Mouse (Mus musculus): ENCODE measurements around the gene Grxcr1. TPM values are rescaled to one million over a fixed set of nuclear protein-coding genes. Genes with fewer than 3 reads are reported as not detected.

The Grxcr1 gene
- polyA plus RNA-seq, 1 experiment from 2014 or later, result not detected

GRCm38 (mm10) chr5:68057574-68057973, 25.9 kb downstream of the Grxcr1 start:
- WGBS, result 77% methylated on average over 3 of the region's 3 CpGs
- Histone ChIP-seq H3K4me3 (ENCODE audit: low read length) (no peak overlapping the region), H3K4me1 (ENCODE audit: control insufficient read depth, insufficient read depth, low read length) (no peaks in the 10 kb centered on the region), H3K27me3 (ENCODE audit: control insufficient read depth, insufficient read depth, low read length) (no peaks in the 10 kb centered on the region), H3K9ac (ENCODE audit: low read length) (no peak overlapping the region), H3K9me3 (replicated peaks; ENCODE audit: control insufficient read depth, low read length) (no peaks in the 10 kb centered on the region), H3K36me3 (ENCODE audit: control insufficient read depth, insufficient read depth) (no peaks in the 10 kb centered on the region), H3K4me2 (ENCODE audit: low read depth, low read length) (no peak overlapping the region), H3K27ac (ENCODE audit: low read length) (no peak overlapping the region)
- no peak for ATAC-seq (replicated peaks; ENCODE audit: extremely low read depth, insufficient read depth, low FRiP score)

GRCm38 (mm10) chr5:68068694-68069093, 37.1 kb downstream of the Grxcr1 start:
- no peak overlapping the region for H3K4me3 ChIP-seq (ENCODE audit: low read length)
- H3K27ac ChIP-seq (ENCODE audit: low read length), result no peak overlapping the region
- ATAC-seq (replicated peaks; ENCODE audit: extremely low read depth, insufficient read depth, low FRiP score), result no peak
- 72% methylated on average over 4 of the region's 4 CpGs for WGBS
- H3K36me3 ChIP-seq (ENCODE audit: control insufficient read depth, insufficient read depth), result no peaks in the 10 kb centered on the region
- no peaks in the 10 kb centered on the region for H3K27me3 ChIP-seq (ENCODE audit: control insufficient read depth, insufficient read depth, low read length)
- H3K4me2 ChIP-seq (ENCODE audit: low read depth, low read length), result no peak overlapping the region
- no peaks in the 10 kb centered on the region for H3K4me1 ChIP-seq (ENCODE audit: control insufficient read depth, insufficient read depth, low read length)
- H3K9me3 ChIP-seq (replicated peaks; ENCODE audit: control insufficient read depth, low read length), result no peaks in the 10 kb centered on the region
- no peak overlapping the region for H3K9ac ChIP-seq (ENCODE audit: low read length)

GRCm38 (mm10) chr5:68070308-68070707, 38.7 kb downstream of the Grxcr1 start:
- no peak for ATAC-seq (replicated peaks; ENCODE audit: extremely low read depth, insufficient read depth, low FRiP score)
- no peaks in the 10 kb centered on the region for H3K36me3 ChIP-seq (ENCODE audit: control insufficient read depth, insufficient read depth)
- H3K4me1 ChIP-seq (ENCODE audit: control insufficient read depth, insufficient read depth, low read length), result no peaks in the 10 kb centered on the region
- no peak overlapping the region for H3K4me3 ChIP-seq (ENCODE audit: low read length)
- H3K9ac ChIP-seq (ENCODE audit: low read length), result no peak overlapping the region
- WGBS, result 80% methylated on average over 3 of the region's 3 CpGs
- H3K4me2 ChIP-seq (ENCODE audit: low read depth, low read length), result no peak overlapping the region
- no peaks in the 10 kb centered on the region for H3K9me3 ChIP-seq (replicated peaks; ENCODE audit: control insufficient read depth, low read length)
- no peaks in the 10 kb centered on the region for H3K27me3 ChIP-seq (ENCODE audit: control insufficient read depth, insufficient read depth, low read length)
- H3K27ac ChIP-seq (ENCODE audit: low read length), result no peak overlapping the region

GRCm38 (mm10) chr5:68071857-68072256, 40.2 kb downstream of the Grxcr1 start:
- H3K4me1 ChIP-seq (ENCODE audit: control insufficient read depth, insufficient read depth, low read length), result no peaks in the 10 kb centered on the region
- H3K9me3 ChIP-seq (replicated peaks; ENCODE audit: control insufficient read depth, low read length), result no peaks in the 10 kb centered on the region
- no peak overlapping the region for H3K9ac ChIP-seq (ENCODE audit: low read length)
- no peaks in the 10 kb centered on the region for H3K27me3 ChIP-seq (ENCODE audit: control insufficient read depth, insufficient read depth, low read length)
- ATAC-seq (replicated peaks; ENCODE audit: extremely low read depth, insufficient read depth, low FRiP score), result no peak
- H3K27ac ChIP-seq (ENCODE audit: low read length), result no peak overlapping the region
- no peak overlapping the region for H3K4me3 ChIP-seq (ENCODE audit: low read length)
- H3K4me2 ChIP-seq (ENCODE audit: low read depth, low read length), result no peak overlapping the region
- H3K36me3 ChIP-seq (ENCODE audit: control insufficient read depth, insufficient read depth), result no peaks in the 10 kb centered on the region
- WGBS, result 82% methylated on average over 4 of the region's 4 CpGs

GRCm38 (mm10) chr5:68086535-68087098, 55.0 kb downstream of the Grxcr1 start:
- H3K27me3 ChIP-seq (ENCODE audit: control insufficient read depth, insufficient read depth, low read length), result no peaks in the 10 kb centered on the region
- H3K9ac ChIP-seq (ENCODE audit: low read length), result no peak overlapping the region
- H3K4me1 ChIP-seq (ENCODE audit: control insufficient read depth, insufficient read depth, low read length), result no peaks in the 10 kb centered on the region
- no peaks in the 10 kb centered on the region; the same call in 1 of the 2 replicates for H3K9me3 ChIP-seq (replicated peaks; ENCODE audit: control insufficient read depth, low read length)
- no peak overlapping the region for H3K4me2 ChIP-seq (ENCODE audit: low read depth, low read length)
- no peak overlapping the region for H3K4me3 ChIP-seq (ENCODE audit: low read length)
- H3K27ac ChIP-seq (ENCODE audit: low read length), result no peak overlapping the region
- H3K36me3 ChIP-seq (ENCODE audit: control insufficient read depth, insufficient read depth), result no peaks in the 10 kb centered on the region
- WGBS, result 71% methylated on average over 7 of the region's 7 CpGs
- ATAC-seq (replicated peaks; ENCODE audit: extremely low read depth, insufficient read depth, low FRiP score), result no peak

- no peaks in the 10 kb centered on the region for H3K27me3 ChIP-seq (ENCODE audit: control insufficient read depth, insufficient read depth, low read length)
- no peak for ATAC-seq (replicated peaks; ENCODE audit: extremely low read depth, insufficient read depth, low FRiP score)
- no peaks in the 10 kb centered on the region for H3K4me1 ChIP-seq (ENCODE audit: control insufficient read depth, insufficient read depth, low read length)
- no peaks in the 10 kb centered on the region; the same call in 1 of the 2 replicates for H3K9me3 ChIP-seq (replicated peaks; ENCODE audit: control insufficient read depth, low read length)
- no peak overlapping the region for H3K4me2 ChIP-seq (ENCODE audit: low read depth, low read length)
- no peaks in the 10 kb centered on the region for H3K36me3 ChIP-seq (ENCODE audit: control insufficient read depth, insufficient read depth)
- WGBS, result 72% methylated on average over 3 of the region's 3 CpGs
- H3K9ac ChIP-seq (ENCODE audit: low read length), result no peak overlapping the region
- no peak overlapping the region for H3K4me3 ChIP-seq (ENCODE audit: low read length)
- no peak overlapping the region for H3K27ac ChIP-seq (ENCODE audit: low read length)
These were observed 55.5 kb downstream of the Grxcr1 start for GRCm38 (mm10) chr5:68087174-68087573.

- H3K4me3 ChIP-seq (ENCODE audit: low read length), result no peak overlapping the region
- H3K4me2 ChIP-seq (ENCODE audit: low read depth, low read length), result no peak overlapping the region
- H3K27me3 ChIP-seq (ENCODE audit: control insufficient read depth, insufficient read depth, low read length), result no peaks in the 10 kb centered on the region
- H3K36me3 ChIP-seq (ENCODE audit: control insufficient read depth, insufficient read depth), result no peaks in the 10 kb centered on the region
- no peak overlapping the region for H3K27ac ChIP-seq (ENCODE audit: low read length)
- no peaks in the 10 kb centered on the region for H3K4me1 ChIP-seq (ENCODE audit: control insufficient read depth, insufficient read depth, low read length)
- 59% methylated on average over 2 of the region's 2 CpGs for WGBS
- ATAC-seq (replicated peaks; ENCODE audit: extremely low read depth, insufficient read depth, low FRiP score), result no peak
- H3K9ac ChIP-seq (ENCODE audit: low read length), result no peak overlapping the region
- no peaks in the 10 kb centered on the region for H3K9me3 ChIP-seq (replicated peaks; ENCODE audit: control insufficient read depth, low read length)
These were observed 61.5 kb downstream of the Grxcr1 start for GRCm38 (mm10) chr5:68093085-68093484.

GRCm38 (mm10) chr5:68097665-68098624, 66.3 kb downstream of the Grxcr1 start:
- Histone ChIP-seq H3K9ac (ENCODE audit: low read length) (no peak overlapping the region), H3K4me2 (ENCODE audit: low read depth, low read length) (no peak overlapping the region), H3K4me1 (ENCODE audit: control insufficient read depth, insufficient read depth, low read length) (no peaks in the 10 kb centered on the region), H3K4me3 (ENCODE audit: low read length) (no peak overlapping the region), H3K36me3 (ENCODE audit: control insufficient read depth, insufficient read depth) (no peaks in the 10 kb centered on the region), H3K27me3 (ENCODE audit: control insufficient read depth, insufficient read depth, low read length) (no peaks in the 10 kb centered on the region), H3K9me3 (replicated peaks; ENCODE audit: control insufficient read depth, low read length) (no peaks in the 10 kb centered on the region), H3K27ac (ENCODE audit: low read length) (no peak overlapping the region)
- WGBS, result 77% methylated on average over 5 of the region's 5 CpGs
- ATAC-seq (replicated peaks; ENCODE audit: extremely low read depth, insufficient read depth, low FRiP score), result no peak

GRCm38 (mm10) chr5:68112430-68113036, 80.9 kb downstream of the Grxcr1 start:
- WGBS, result 56% methylated on average over 6 of the region's 6 CpGs
- no peak overlapping the region for H3K4me2 ChIP-seq (ENCODE audit: low read depth, low read length)
- no peak overlapping the region for H3K9ac ChIP-seq (ENCODE audit: low read length)
- no peaks in the 10 kb centered on the region; the same call in 1 of the 2 replicates for H3K9me3 ChIP-seq (replicated peaks; ENCODE audit: control insufficient read depth, low read length)
- no peaks in the 10 kb centered on the region for H3K36me3 ChIP-seq (ENCODE audit: control insufficient read depth, insufficient read depth)
- H3K4me1 ChIP-seq (ENCODE audit: control insufficient read depth, insufficient read depth, low read length), result no peaks in the 10 kb centered on the region
- H3K4me3 ChIP-seq (ENCODE audit: low read length), result no peak overlapping the region
- no peak overlapping the region for H3K27ac ChIP-seq (ENCODE audit: low read length)
- ATAC-seq (replicated peaks; ENCODE audit: extremely low read depth, insufficient read depth, low FRiP score), result no peak
- no peaks in the 10 kb centered on the region for H3K27me3 ChIP-seq (ENCODE audit: control insufficient read depth, insufficient read depth, low read length)

Measured in heart, embryonic 16.5 days (tissue).